Mouse (Mus musculus) thymus, adult 2 months (tissue): ENCODE measurements around the gene Trim62. TPM values are rescaled to one million over a fixed set of nuclear protein-coding genes. Genes with fewer than 3 reads are reported as not detected.

Experiments used
- DNase-seq: peaks from one replicate; pipeline ENCODE4 v3.0.0; 2021
- H3K27ac ChIP-seq: fragments of 200-500 bp; 2 replicates; pipeline ENCODE4 v1.5.1; 2012; ENCODE audit warnings: low read length, control low read depth; ENCODE audit not compliant: control insufficient read depth, insufficient read depth
- H3K27me3 ChIP-seq: fragments of 200-500 bp; 2 replicates; pipeline ENCODE4 v1.6.1; 2012; ENCODE audit warnings: mild to moderate bottlenecking, low read length, moderate library complexity, mixed read lengths; ENCODE audit not compliant: control insufficient read depth, insufficient read depth
- H3K36me3 ChIP-seq: fragments of 200-500 bp; 2 replicates; pipeline ENCODE4 v1.6.1; 2012; ENCODE audit warnings: mild to moderate bottlenecking, low read length, moderate library complexity; ENCODE audit not compliant: control insufficient read depth, insufficient read depth
- H3K4me1 ChIP-seq: fragments of 200-500 bp; replicated peaks from 2 replicates; pipeline ENCODE4 v1.6.1; 2012; ENCODE audit warnings: low read length; ENCODE audit not compliant: control insufficient read depth, insufficient read depth
- H3K4me3 ChIP-seq: fragments of 200-500 bp; 2 replicates; pipeline ENCODE4 v1.5.1; 2012; ENCODE audit warnings: mild to moderate bottlenecking, low read length, control low read depth, moderate library complexity; ENCODE audit not compliant: control insufficient read depth, insufficient read depth
- CTCF ChIP-seq: fragments of 200-500 bp; IDR thresholded peaks from 2 replicates; pipeline ENCODE4 v1.5.1; 2012; ENCODE audit warnings: mild to moderate bottlenecking, control low read depth, low read length, moderate library complexity, borderline replicate concordance; ENCODE audit not compliant: control insufficient read depth, poor library complexity, insufficient read depth; ENCODE audit errors: extremely low read depth
- POLR2A ChIP-seq: fragments of 200-500 bp; IDR thresholded peaks from 2 replicates; pipeline ENCODE4 v1.6.1; 2012; ENCODE audit warnings: mild to moderate bottlenecking, low read length, control low read depth, moderate library complexity; ENCODE audit not compliant: control insufficient read depth, poor library complexity, insufficient read depth; ENCODE audit errors: extremely low read depth
- WGBS: fragments of 180-500 bp; shearing (Covaris S2); methylation state at CpG from one replicate; pipeline ENCODE4 v1.1.7; 2018; 5-methylcytosine and 5-hydroxymethylcytosine counted together
- polyA plus RNA-seq: library from polyadenylated mRNA; depleted of rRNA; stranded (reverse); fragments of >200 nt; gene quantifications from 2 replicates; pipeline ENCODE4 v1.2.3, GENCODE M21; 2012

Trim62 gene
- polyA plus RNA-seq, 1 experiment = 7.3 TPM

DNA sequence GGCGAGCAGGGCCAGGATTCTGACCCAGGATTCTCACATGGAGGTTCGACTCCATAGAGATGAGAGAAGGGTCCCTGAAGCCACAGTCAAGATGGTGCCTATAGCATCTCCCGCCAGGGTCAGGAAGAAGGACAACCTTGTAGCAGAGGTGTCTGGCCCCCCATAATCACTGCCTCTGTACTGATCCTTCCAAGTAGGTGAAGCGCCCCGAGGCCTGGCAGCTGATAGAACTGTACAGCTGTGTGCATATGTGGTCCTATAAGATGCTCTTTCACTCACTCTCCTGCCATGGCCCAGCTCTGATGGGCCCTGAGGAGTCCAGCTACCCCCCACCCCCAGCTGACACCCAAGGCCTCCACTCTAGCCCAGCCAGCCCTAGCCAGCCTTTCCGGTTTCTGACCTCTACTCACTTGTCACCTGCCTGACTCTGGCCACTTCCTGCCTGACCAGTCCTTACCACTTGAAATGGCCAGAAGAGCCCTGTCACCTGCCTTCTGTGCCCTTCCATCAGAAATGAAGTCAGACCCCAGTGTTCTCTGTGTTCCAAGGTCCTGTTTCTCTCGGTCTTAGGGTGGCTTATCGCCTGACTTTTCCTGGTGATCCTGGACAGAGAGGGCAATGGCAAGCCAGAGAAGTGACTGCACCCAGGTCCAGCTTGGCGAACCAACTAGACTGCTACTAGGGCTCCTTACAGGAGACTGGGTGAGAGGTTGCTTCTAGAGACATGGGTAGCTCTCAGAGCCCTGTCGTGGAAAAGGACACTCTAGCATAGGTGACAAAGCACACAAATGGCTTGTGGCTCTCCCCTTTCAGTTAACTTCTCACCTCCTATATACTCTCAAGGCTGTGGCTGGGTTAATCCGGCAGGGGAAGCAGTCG lies 6.6 kb downstream of the Trim62 start:
- Histone ChIP-seq H3K4me3 (no peak overlapping the region), H3K27me3 (no peaks in the 10 kb centered on the region), H3K27ac (no peak overlapping the region), H3K36me3 (no peaks in the 10 kb centered on the region), H3K4me1 (no peaks in the 10 kb centered on the region)
- WGBS = 96% methylated on average over 12 of the region's 12 CpGs
- DNase-seq = no peak
- TF ChIP-seq CTCF (no peak), POLR2A (no peak)

DNA sequence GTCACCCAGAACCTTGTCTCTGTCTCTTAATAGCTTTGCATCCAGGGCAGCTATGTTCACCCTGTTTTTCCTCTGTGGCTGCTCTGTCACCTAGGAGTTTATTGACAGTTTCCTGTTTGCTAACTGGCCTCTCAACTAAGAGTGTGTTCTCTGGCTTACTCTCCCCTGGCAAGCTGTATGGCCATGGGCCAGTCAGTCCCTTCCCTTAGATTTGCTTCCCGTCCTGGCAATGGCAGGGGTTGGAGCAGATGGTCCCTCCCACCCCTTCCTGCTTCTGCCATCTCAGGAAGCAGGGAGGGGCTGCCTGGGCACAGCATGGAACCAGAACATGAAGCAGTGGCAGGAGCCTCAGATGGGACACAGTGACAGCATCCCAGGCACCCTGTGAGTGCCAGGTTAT lies 7.8 kb downstream of the Trim62 start:
- Histone ChIP-seq H3K27me3 (no peaks in the 10 kb centered on the region), H3K4me3 (no peak overlapping the region), H3K27ac (no peak overlapping the region), H3K4me1 (no peaks in the 10 kb centered on the region), H3K36me3 (no peaks in the 10 kb centered on the region)
- 24% methylated on average over 1 of the region's 1 CpGs for WGBS
- no peak for DNase-seq
- TF ChIP-seq POLR2A = no peak
- no peak for TF ChIP-seq CTCF

DNA sequence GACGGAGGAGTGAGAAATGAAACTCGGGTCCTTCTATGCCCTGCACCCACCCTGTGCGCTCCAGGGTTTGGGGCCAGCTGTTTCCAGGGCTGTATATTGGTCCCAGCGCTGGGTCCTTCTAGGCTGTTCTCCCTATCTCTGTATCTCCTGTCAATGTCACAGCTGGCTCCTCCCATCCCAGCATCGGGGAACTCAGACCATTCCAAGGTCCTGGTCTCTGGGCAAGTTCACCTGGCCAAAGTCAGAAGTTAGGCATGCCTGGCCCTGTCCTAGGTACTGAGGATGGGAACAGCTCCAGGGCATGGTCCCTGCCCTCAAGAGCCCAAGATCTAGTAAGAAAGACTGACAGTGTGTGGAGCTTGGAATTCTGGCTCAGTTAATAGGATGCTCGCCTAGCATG lies 8.4 kb downstream of the Trim62 start:
- Histone ChIP-seq H3K4me1 (no peaks in the 10 kb centered on the region), H3K27ac (no peak overlapping the region), H3K36me3 (no peaks in the 10 kb centered on the region), H3K27me3 (no peaks in the 10 kb centered on the region), H3K4me3 (no peak overlapping the region)
- TF ChIP-seq POLR2A (no peak), CTCF (no peak)
- no peak for DNase-seq
- 86% methylated on average over 6 of the region's 6 CpGs for WGBS

GRCm38 (mm10) chr4:128892188-128892587 lies 8.8 kb downstream of the Trim62 start:
- no peaks in the 10 kb centered on the region for H3K4me1 ChIP-seq
- no peak overlapping the region for H3K4me3 ChIP-seq
- H3K36me3 ChIP-seq = no peaks in the 10 kb centered on the region
- 92% methylated on average over 6 of the region's 6 CpGs for WGBS
- TF ChIP-seq CTCF (no peak), POLR2A (no peak)
- H3K27me3 ChIP-seq = no peaks in the 10 kb centered on the region
- DNase-seq = no peak
- no peak overlapping the region for H3K27ac ChIP-seq

GRCm38 (mm10) chr4:128894112-128894511 lies 10.7 kb downstream of the Trim62 start:
- Histone ChIP-seq H3K27ac (no peak overlapping the region), H3K36me3 (no peaks in the 10 kb centered on the region), H3K4me3 (no peak overlapping the region), H3K4me1 (peaks cover 1% of the 10 kb centered on the region; the same call in 1 of the 2 replicates), H3K27me3 (no peaks in the 10 kb centered on the region)
- TF ChIP-seq POLR2A (no peak), CTCF (no peak)
- DNase-seq = no peak
- WGBS = 92% methylated on average over 12 of the region's 12 CpGs

DNA sequence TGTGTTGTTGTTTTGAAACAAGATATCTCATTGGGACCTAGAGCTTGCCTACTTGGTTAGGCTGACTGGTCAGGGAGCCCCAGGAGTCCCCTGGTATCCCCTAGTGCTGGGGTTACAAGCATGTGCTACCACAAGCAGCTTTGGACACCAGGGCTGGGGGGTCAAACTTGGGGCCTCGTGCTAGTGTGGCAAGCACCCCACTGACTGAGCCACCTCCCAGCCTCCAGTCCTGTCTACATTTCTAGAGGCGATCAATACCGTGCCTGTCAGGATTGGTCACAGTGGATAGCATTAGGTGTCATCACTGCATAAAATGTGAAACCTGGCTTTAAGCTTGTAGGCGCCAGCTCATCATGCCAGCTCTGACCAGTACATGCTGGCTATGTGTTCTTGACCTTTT lies 12.5 kb downstream of the Trim62 start:
- no peaks in the 10 kb centered on the region for H3K27me3 ChIP-seq
- TF ChIP-seq POLR2A (no peak), CTCF (no peak)
- 98% methylated on average over 4 of the region's 4 CpGs for WGBS
- no peak overlapping the region for H3K4me3 ChIP-seq
- no peaks in the 10 kb centered on the region for H3K36me3 ChIP-seq
- peaks cover 7% of the 10 kb centered on the region for H3K4me1 ChIP-seq
- no peak overlapping the region for H3K27ac ChIP-seq
- DNase-seq = no peak

DNA sequence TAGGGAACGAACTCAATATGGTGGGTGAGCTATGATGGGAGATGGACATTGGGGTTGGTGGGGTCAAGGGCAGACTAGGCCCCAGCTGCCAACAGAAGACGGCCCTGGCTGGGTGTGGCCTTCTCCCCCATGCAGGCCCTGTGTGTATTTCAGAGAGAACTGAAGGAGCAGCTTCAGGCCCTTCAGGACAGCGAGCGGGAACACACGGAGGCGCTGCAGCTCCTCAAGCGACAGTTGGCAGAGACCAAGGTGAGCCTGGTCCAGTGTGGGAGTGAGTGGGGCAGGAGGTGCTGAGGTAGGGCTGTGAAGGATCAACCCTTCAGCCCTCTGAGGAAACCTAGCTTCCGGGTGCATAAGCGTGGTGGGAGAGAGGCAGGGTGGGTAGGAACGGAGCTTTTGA lies 13.3 kb downstream of the Trim62 start:
- Histone ChIP-seq H3K27ac (no peak overlapping the region), H3K36me3 (no peaks in the 10 kb centered on the region), H3K4me3 (no peak overlapping the region), H3K4me1 (peaks cover 7% of the 10 kb centered on the region), H3K27me3 (no peaks in the 10 kb centered on the region)
- DNase-seq = no peak
- TF ChIP-seq CTCF (no peak), POLR2A (no peak)
- 98% methylated on average over 10 of the region's 10 CpGs for WGBS
